Mouse (Mus musculus) liver, embryonic 14.5 days (tissue): ENCODE results near the gene Med27.

Source experiments
- CTCF ChIP-seq: IDR thresholded peaks from 2 replicates; pipeline ENCODE4 v1.5.1; 2016; ENCODE audit warnings: antibody characterized with exemption, low read depth, control low read depth
- EP300 ChIP-seq: IDR thresholded peaks from 2 replicates; pipeline ENCODE4 v1.6.1; 2016; ENCODE audit warnings: antibody characterized with exemption, low read depth

- TF ChIP-seq CTCF (no peak), EP300 (no peak)
Measured at GRCm38 (mm10) chr2:29391996-29392395, 45.4 kb downstream of the Med27 start.
